Mouse (Mus musculus) gastrocnemius, postnatal 36 days (tissue): ENCODE results near the gene Mtif2. TPM values are rescaled to one million over a fixed set of nuclear protein-coding genes. Genes with fewer than 3 reads are reported as not detected.
"Not testable (repeated sequence)": the region's sequence is repeated elsewhere in the genome, so short reads cannot be mapped to it uniquely, and the experiment has no call there.

ENCODE experiments used
- DNase-seq, 2 experiments: peaks; one replicate each; pipeline ENCODE4 v3.0.0; 2022
- intact Hi-C: fragments of 180-260 bp; cut with DNase I; formaldehyde crosslinking; loops from one replicate; pipeline ENCODE4 v1.15.1; 2025
- long read RNA-seq, 2 experiments: library from polyadenylated mRNA; stranded (forward); transcript quantifications; one replicate each; pipeline ENCODE4 v2.0.0; 2021
- total RNA-seq, 2 experiments: library from RNA; stranded (reverse); gene quantifications; 2 replicates each; pipeline ENCODE4 v1.2.3; 2021

Gene Mtif2
- total RNA-seq = 10 to 100 TPM; 23.1 to 23.5 TPM
- long read RNA-seq, experiment 1, transcript Mtif2-202 (14 exons, 2,741 nt) = major isoform, 6 of 11 reads
- long read RNA-seq, experiment 1, partial matches to known transcripts = 3 of 11 reads
- long read RNA-seq, experiment 1, other reads (novel, unspliced or antisense) = 2 of 11 reads
- long read RNA-seq, experiment 2, transcript Mtif2-202 (14 exons, 2,741 nt) = major isoform, 5 of 12 reads
- long read RNA-seq, experiment 2, partial matches to known transcripts = 4 of 12 reads
- long read RNA-seq, experiment 2, other reads (novel, unspliced or antisense) = 1 of 12 reads

DNA sequence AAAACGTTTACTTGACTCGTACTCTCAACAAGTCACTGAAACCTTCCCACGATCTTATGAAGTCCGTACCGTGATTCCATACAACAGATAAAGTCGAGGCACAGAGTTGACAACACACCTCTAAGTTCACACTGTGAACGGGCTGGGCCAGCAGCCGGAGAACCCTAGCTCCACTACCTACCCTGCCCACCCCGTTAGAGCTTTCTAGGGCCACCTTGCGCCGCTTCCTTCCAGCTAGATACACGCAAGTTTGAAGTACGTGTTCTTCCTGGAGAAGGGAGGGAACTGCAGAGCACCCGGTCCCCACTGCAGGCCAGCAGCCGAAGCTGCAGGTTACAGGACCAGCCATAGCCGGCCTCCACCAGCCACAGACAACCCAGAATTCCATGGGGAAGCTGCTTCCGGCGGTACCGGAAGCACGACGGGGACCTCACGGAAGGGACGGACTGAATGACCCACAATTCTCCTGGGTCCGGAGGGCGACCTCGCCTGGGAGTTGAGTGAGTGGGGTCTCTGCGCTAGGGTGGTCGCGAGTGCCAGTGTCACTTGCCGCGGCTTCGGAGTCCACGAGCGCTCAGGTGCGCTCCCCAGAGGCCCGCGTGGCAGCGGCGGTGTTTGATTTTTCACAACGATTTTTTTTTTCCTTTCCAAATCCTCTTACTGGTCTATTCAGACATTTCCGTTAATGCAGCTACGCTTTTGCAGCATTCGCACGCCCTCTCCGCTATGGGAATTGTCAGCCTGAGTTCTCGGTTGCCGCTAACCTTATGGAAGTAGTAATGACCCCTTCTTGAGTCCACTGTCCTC, at the start of gene Mtif2:
Gene Mtif2, plus strand, starts transcription at position 421 of the 807 bp plus-strand sequence.
- intact Hi-C loops = no loop called here
- DNase-seq = peak; percentile 67 to 76

GRCm38 (mm10) chr11:29493135-29493534, 33.1 kb upstream of the Mtif2 start:
- intact Hi-C loops = no loop called here
- DNase-seq = no peak

DNA sequence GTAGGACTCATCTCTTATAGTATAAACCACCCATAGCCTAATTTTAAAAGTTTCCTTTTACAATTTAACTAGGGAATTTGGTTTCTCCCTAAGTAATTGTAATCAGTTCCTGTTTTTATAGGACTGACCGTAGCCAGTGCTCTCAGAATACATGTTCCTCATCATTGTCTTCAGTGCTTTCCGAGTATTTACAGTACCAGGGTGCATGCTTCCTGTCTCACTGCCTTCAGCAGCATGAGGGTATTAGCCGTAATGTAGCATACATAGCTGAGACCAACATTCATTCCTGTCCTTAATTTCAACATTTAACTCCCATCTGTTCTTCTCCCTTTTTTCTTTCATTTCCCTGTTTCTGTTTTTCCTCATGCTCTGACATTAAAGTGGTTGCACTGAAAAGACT, 29.2 kb upstream of the Mtif2 start:
- intact Hi-C loops = no loop called here
- no peak for DNase-seq

GRCm38 (mm10) chr11:29503948-29504893, 22.0 kb upstream of the Mtif2 start:
- DNase-seq = no peak
- intact Hi-C loops = no loop called here

- intact Hi-C loops = no loop called here
- no peak for DNase-seq
These were observed 21.1 kb upstream of the Mtif2 start for GRCm38 (mm10) chr11:29504899-29505625.

GRCm38 (mm10) chr11:29509421-29509820, 16.8 kb upstream of the Mtif2 start:
- no peak for DNase-seq
- intact Hi-C loops = no loop called here

DNA sequence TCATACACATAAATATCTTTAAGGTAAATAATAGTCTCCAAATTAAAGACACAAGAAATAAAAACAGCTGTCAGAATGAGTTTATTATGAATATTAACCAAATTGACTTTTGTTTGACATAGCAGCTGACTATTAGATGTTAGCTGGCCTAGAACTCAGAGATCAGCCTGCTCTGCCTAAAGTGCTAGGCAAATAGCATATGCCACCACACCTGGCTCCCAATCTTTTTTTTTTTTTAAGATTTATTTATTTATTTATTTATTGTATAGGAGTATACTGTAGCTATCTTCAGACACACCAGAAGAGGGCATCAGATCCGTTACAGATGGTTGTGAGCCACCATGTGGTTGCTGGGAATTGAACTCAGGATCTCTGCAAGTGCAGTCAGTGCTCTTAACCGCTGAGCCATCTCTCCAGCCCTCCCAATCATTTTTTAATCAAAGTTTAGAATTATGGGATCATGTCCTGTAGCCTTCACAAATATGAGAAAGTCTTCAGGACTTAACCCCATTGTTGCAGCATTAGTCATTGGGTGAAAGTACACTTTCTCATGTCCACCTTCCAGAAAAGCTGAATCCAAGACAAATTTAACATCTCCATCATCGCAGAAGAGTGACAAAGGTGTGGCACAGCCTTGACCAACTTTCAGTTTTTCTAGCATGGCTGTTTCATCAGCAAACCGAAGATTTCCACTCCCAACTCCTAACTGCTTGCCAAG, 13.2 kb upstream of the Mtif2 start:
- intact Hi-C loops = loop anchor here (10.0 kb wide), 1 partner anchor 268 kb away; the partner anchor contains the start of gene Cfap36

DNA sequence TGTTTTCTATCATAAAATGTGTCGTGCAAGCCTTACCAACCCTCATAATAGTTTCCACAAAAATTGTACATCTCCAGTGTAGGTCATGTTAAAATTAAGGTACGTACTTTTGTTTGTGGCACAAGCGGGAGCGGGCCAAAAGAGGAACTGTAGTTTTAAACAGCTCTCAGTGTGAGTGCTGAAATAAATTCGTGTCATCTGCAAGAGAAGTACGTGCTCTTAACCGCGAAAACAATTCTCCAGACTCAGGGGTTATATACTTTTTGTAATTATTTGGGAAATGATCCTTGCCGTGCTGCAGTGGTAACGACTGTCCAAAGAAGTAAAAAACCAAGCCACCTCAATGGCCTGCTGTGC, 11.9 kb upstream of the Mtif2 start:
- intact Hi-C loops = loop anchor here (10.0 kb wide), 1 partner anchor 270 kb away; the partner anchor contains the start of gene Cfap36
- DNase-seq = no peak

More for the DNA sequence above, 13.2 kb upstream of the Mtif2 start:
- DNase-seq = no peak

DNA sequence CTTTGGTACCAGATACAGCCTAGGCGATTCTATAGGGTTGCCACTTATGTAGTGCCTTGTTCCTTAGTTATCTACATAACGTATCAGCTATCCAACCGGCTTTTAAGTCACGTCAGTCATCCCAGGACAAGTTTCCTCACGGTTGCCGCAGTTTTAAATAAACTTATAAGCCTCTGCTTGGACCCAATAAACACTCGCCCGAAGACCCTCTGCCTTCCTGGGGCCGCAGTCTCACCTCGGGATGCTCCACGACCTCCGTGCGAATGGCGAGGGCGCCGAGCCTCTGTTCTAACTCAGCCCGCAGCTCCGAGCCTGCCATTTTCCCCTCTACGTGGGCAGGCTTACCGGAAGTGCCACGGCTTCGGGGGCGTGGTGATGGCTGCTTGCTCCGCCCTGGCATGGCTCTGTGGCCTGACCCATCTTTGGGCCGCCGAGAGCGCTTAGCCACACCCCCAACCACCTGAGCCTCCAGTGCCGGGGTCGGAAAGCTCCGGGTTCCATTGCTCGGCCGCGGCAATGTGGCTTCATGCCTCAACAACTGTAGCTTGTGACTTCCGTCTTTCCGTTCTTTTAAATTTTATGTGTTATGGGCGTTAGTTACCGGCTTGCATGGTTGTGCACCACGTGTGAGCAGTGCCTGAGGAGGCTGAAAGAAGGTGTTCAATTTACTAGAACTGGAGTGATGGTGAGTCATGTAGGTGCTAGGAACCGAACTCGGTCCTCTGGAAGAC, 11.4 kb upstream of the Mtif2 start, which contains the start of gene Prorsd1:
Gene Prorsd1, minus strand, starts transcription at position 352 of the 731 bp plus-strand sequence.
- intact Hi-C loops = loop anchor here (5.0 to 10.0 kb wide), 2 partner anchors 143 to 270 kb away; partner anchors contain the start of genes Ccdc88a and Cfap36
- DNase-seq = peak; percentile 82 to 87

GRCm38 (mm10) chr11:29538201-29538600, 12.0 kb downstream of the Mtif2 start:
- intact Hi-C loops = no loop called here
- DNase-seq = no peak

GRCm38 (mm10) chr11:29544225-29544945, 18.2 kb downstream of the Mtif2 start:
- intact Hi-C loops = no loop called here
- no peak for DNase-seq

- intact Hi-C loops = loop anchor here (5.0 kb wide), 1 partner anchor 173 kb away; the partner anchor contains the start of gene Ccdc88a
- DNase-seq = not testable (repeated sequence)
These were observed 19.0 kb downstream of the Mtif2 start for GRCm38 (mm10) chr11:29545150-29545752.

- DNase-seq = not testable (repeated sequence)
- intact Hi-C loops = loop anchor here (5.0 kb wide), 1 partner anchor 174 kb away; the partner anchor contains the start of gene Ccdc88a
These were observed 20.1 kb downstream of the Mtif2 start for GRCm38 (mm10) chr11:29546297-29546696.

DNA sequence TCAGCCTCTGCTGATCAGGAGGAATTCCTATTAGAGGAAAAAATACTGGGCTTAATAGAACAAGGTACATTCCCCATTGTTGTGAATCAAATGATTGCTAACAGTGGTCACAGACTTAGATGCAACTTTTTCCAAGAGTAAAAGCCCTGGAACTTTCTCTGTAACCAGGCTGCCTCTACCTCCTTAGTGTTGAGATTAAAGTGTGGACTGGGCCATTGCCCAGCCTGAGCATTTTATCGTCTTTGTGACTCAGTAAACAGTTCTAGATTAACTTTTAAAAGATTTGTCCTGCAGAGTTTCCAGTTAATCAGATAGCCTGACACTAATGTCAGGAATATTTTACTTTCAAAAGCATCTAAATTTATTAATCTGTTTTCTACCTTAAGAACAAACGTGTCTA, 20.6 kb downstream of the Mtif2 start:
- intact Hi-C loops = loop anchor here (5.0 kb wide), 1 partner anchor 174 kb away; the partner anchor contains the start of gene Ccdc88a
- DNase-seq = no peak

DNA sequence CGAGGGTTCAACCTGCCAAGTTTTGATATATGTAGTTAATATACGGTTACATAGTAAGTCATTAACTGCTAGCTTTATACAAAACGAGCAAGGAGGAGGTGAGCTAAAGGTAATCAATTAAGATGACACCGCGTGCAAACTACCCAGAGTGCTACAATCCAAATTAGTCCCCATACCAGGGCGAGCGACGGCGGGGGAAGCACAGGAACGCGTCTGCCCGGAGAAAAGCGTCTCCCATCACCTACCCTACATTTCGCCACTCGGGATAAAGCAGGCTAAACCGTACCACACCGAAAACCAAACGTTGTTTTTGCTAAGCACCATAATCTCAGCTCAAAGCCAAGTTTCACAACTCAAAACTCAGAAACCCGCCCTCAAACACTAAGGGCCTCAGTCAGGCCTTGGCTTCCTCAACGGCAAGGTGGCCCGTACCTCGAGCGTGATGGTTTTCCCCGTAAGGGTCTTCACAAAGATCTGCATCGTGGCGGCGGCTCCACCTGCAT, 21.1 kb downstream of the Mtif2 start:
- no peak for DNase-seq
- intact Hi-C loops = loop anchor here (5.0 kb wide), 1 partner anchor 175 kb away; the partner anchor contains the start of gene Ccdc88a

DNA sequence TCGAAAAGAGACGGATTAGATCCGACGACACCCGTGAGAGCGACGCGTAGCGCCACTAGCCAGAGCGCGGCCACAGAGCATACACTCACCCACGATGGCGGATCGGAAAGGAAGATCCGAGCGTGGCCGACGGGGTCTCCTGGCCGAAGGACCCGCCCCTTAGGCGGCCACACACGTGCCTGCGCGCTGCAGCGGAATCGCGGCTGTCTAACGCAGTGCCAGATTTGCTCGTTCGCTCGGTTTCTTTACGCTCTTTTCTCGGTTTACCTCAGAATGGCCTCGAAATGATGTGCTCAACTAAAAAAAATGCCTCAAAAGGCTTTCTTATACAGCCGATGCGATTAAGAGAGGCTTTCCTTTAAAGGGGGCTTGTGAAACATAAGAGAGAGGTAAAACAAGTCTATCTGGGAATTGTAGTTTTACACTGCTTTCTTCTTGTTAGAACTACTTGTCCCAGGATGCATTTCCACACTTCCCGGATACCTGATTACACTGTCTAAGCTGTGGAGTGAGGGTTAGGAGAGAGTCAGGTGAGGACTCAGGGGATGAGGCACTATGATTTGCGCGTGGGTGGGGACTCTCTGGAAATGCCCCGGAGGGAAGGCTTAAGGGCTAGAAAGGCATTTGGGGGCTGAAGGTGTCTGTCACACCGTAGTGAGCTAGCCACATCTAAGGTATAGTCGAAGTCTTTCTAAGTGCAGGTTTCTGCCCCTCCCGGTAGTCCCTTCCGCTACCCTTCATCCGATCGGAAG, 21.7 kb downstream of the Mtif2 start, which contains the start of the genes Clhc1 and Rps27a:
Gene Clhc1, plus strand, starts transcription at position 199 of the 752 bp plus-strand sequence.
Gene Rps27a, minus strand, starts transcription at position 358 of the 752 bp plus-strand sequence.
- DNase-seq = peak; percentile 91 to 94
- intact Hi-C loops = loop anchor here (5.0 kb wide), 1 partner anchor 176 kb away; the partner anchor contains the start of gene Ccdc88a
